Comparison of ENCODE assay signal across 8 mouse cellular contexts in the genomic region with DNA sequence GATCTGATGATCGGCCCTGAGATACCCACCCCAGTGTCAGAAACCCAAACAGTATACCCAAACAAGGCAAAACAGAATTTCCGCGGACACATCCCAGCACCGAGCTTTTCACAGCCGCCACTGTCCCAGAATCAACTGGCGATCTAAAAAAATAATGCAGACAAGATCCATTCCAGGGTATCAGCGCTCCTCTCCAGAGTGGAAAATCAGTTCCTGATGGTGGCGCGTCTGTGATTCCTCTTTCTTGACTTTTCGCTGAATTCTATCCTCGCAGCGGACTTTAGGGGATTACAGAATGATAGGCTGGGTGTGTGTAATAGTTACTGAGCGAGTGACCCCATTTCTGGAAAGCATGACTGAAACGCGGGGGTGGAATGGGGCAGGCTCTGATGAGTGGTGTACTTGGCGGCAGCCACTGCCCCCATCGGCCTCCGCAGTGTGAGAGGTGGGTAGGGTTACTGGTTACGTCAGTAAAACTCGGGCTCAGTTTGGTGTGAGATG. TPM values are rescaled to one million over a fixed set of nuclear protein-coding genes. Genes with fewer than 3 reads are reported as not detected.
A peak's percentile ranks its signal among the peaks of the same experiment; 100 is the strongest.
DNase-seq lines count a peak whose midpoint lies in the region; ATAC-seq lines count a peak whose summit lies in the region.

No protein-coding gene starts in this region.

- H3K4me2 ChIP-seq in limb, embryonic 11.5 days (ENCODE audit: low read depth, severe bottlenecking), result peak overlapping the region; percentile 54

- no peaks in the 10 kb centered on the region for H3K4me1 ChIP-seq in limb, embryonic 11.5 days (ENCODE audit: control insufficient read depth, insufficient read depth, low read length)
- peaks cover 7% of the 10 kb centered on the region for H3K4me1 ChIP-seq in midbrain, embryonic 10.5 days

- H3K27me3 ChIP-seq in limb, embryonic 11.5 days (ENCODE audit: control insufficient read depth, insufficient read depth, low read length), result peaks cover 7% of the 10 kb centered on the region
- peaks cover 34% of the 10 kb centered on the region for H3K27me3 ChIP-seq in midbrain, embryonic 10.5 days (ENCODE audit: low read depth, poor library complexity, severe bottlenecking)

- intact Hi-C loops in gastrocnemius, postnatal 36 days (cut with DNase I), result no loop called here

- peak overlapping the region; percentile 67 for H3K4me3 ChIP-seq in limb, embryonic 11.5 days (ENCODE audit: low read depth, low read length)
- peak overlapping the region; percentile 76 for H3K4me3 ChIP-seq in midbrain, embryonic 10.5 days

- no peak overlapping the region for H3K27ac ChIP-seq in limb, embryonic 11.5 days (replicated peaks; ENCODE audit: low read depth, low read length)
- H3K27ac ChIP-seq in midbrain, embryonic 10.5 days (replicated peaks), result peak overlapping the region; percentile 90

- no peaks in the 10 kb centered on the region for H3K36me3 ChIP-seq in limb, embryonic 11.5 days (ENCODE audit: control insufficient read depth, insufficient read depth, low read length)
- H3K36me3 ChIP-seq in midbrain, embryonic 10.5 days, result no peaks in the 10 kb centered on the region

- WGBS in limb, embryonic 11.5 days, result 18% methylated on average over 20 of the region's 20 CpGs
- WGBS in midbrain, embryonic 10.5 days, result 26% methylated on average over 18 of the region's 20 CpGs

- no peaks in the 10 kb centered on the region for H3K9me3 ChIP-seq in limb, embryonic 11.5 days (ENCODE audit: control insufficient read depth, low read length)
- H3K9me3 ChIP-seq in midbrain, embryonic 10.5 days (replicated peaks), result 0 out of 2 replicates have a peak, but pooled peaks cover 7% of the 10 kb centered on the region

- peak overlapping the region; percentile 65 for H3K9ac ChIP-seq in limb, embryonic 11.5 days (ENCODE audit: low read length)

- DNase-seq in layer of hippocampus, adult 11-12 months (ENCODE audit: low spot score), result peak; percentile 9
- DNase-seq in layer of hippocampus, adult 9-10 months (ENCODE audit: low spot score), result no peak
- DNase-seq in embryo, embryonic 10.5 days (ENCODE audit: low spot score), result peak; percentile 62
- DNase-seq in gastrocnemius, postnatal 36 days, result peak; percentile 21 to 27
- peak; percentile 57 for DNase-seq in limb, embryonic 11.5 days (ENCODE audit: low spot score)
- DNase-seq in midbrain, embryonic 10.5 days (ENCODE audit: low spot score), result peak; percentile 46
- DNase-seq in spleen, adult 12 weeks (ENCODE audit: low spot score), result peak; percentile 1

- ATAC-seq in inflammation-experienced regulatory T-cells, adult 6 months, result peak; percentile 27
- no peak for ATAC-seq in limb, embryonic 11.5 days (ENCODE audit: insufficient number of reproducible peaks, low FRiP score, low TSS enrichment, low read depth)

RNA-seq across cellular contexts. Expression of a gene that starts 46.9 kb away (rescaled TPM):
- 10 to 100 TPM; 55.3 to 57.4 TPM for total RNA-seq in gastrocnemius, postnatal 36 days (2021)
- 10 to 100 TPM in 1 of 3 experiments, 1 to 10 TPM in 2; 7.0 to 11.7 (median 8.6) TPM for polyA plus RNA-seq in inflammation-experienced regulatory T-cells, adult 6 months (2017; shearing (Covaris generic))
- 6.2 and 7.1 TPM in 2 replicates for polyA plus RNA-seq in limb, embryonic 11.5 days (2014; fragmentation: Nextera tagmentation; extraction: Ambion mirVana)
- 4.8 and 5.4 TPM in 2 replicates for polyA plus RNA-seq in midbrain, embryonic 10.5 days (2016; fragmentation: Nextera tagmentation; extraction: Ambion mirVana)
